Mouse (Mus musculus) heart, adult 2 months (tissue): ENCODE measurements around the gene Csmd2.

Experiments used
- CTCF ChIP-seq: fragments of 200-600 bp; IDR thresholded peaks from 2 replicates; pipeline ENCODE4 v1.8.1; 2022; ENCODE audit warnings: antibody characterized with exemption, mild to moderate bottlenecking, moderate library complexity
- EP300 ChIP-seq: fragments of 200-500 bp; IDR thresholded peaks from 2 replicates; pipeline ENCODE4 v1.6.1; 2011; ENCODE audit warnings: low read depth, low read length, control low read depth; ENCODE audit not compliant: insufficient read depth
- POLR2A ChIP-seq: fragments of 200-500 bp; IDR thresholded peaks from 2 replicates; pipeline ENCODE4 v1.6.1; 2011; ENCODE audit warnings: mild to moderate bottlenecking, low read depth, low read length, control low read depth; ENCODE audit not compliant: insufficient read depth

DNA sequence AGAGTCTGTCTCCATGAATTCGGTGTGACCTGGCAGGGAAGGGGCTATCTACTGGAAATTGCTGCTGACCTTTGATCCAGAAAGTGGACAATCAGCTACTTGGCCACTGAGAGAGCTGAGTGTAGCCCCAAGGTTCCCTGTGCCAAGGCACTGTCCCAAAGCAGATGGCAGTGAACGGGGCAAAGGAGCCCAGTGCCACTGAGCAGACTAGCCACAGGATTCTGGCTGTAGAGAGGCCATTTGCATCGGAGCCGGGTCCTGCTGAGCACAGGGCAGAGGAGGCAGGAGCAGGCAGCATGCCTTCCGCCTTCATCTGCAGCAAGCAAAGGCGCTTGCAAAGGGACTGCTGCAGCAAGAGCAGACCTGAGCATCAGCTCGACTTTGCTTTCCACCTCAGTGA, 18.6 kb upstream of the Csmd2 start:
- TF ChIP-seq CTCF (no peak), POLR2A (no peak), EP300 (no peak)
